Mouse (Mus musculus): ENCODE data around the gene Stat5b. TPM values are rescaled to one million over a fixed set of nuclear protein-coding genes. Genes with fewer than 3 reads are reported as not detected.

Gene Stat5b
- polyA plus RNA-seq, 1 experiment, result 178 TPM

DNA sequence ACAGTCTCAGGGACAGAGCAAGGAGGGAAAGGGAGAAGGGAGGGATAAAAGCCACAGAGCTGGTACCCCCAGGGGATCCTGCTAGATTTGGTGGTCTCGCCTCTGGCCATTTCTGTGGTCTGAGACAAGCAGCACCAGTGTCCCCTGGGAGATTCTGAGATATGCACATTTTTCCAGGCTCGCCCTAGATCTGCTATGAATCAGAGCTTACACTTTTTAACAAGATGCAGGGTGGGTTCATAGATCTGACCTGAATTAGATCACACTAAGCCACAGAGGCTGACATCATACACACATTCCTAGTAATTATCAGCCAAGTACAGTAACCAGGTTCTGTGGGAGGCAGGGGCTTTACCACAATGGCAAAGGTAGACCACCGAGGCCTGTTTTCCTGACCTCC is 60.8 kb downstream of the Stat5b start:
- Histone ChIP-seq H3K4me1 (replicated peaks; ENCODE audit: control insufficient read depth, insufficient read depth, low read length) (no peaks in the 10 kb centered on the region), H3K27ac (ENCODE audit: control insufficient read depth, insufficient read depth, low read length) (no peak overlapping the region), H3K4me3 (ENCODE audit: control insufficient read depth, insufficient read depth, low read length) (no peak overlapping the region), H3K36me3 (ENCODE audit: control insufficient read depth, insufficient read depth, low read length) (peaks cover 98% of the 10 kb centered on the region), H3K27me3 (ENCODE audit: control insufficient read depth, insufficient read depth, low read length) (no peaks in the 10 kb centered on the region)
- 94% methylated on average over 3 of the region's 3 CpGs for WGBS
- TF ChIP-seq CTCF (IDR thresholded peaks at IDR 0.05; ENCODE audit: borderline replicate concordance, control insufficient read depth, extremely low read depth, insufficient read depth, low read length, poor library complexity), result no peak
- no peak for TF ChIP-seq POLR2A (IDR thresholded peaks at IDR 0.05; ENCODE audit: control insufficient read depth, extremely low read depth, insufficient read depth, low read length, poor library complexity)
- no peak for DNase-seq

GRCm38 (mm10) chr11:100785774-100786173 is 64.8 kb downstream of the Stat5b start:
- TF ChIP-seq CTCF (IDR thresholded peaks at IDR 0.05; ENCODE audit: borderline replicate concordance, control insufficient read depth, extremely low read depth, insufficient read depth, low read length, poor library complexity) (no peak), POLR2A (IDR thresholded peaks at IDR 0.05; ENCODE audit: control insufficient read depth, extremely low read depth, insufficient read depth, low read length, poor library complexity) (no peak)
- peaks cover 98% of the 10 kb centered on the region for H3K36me3 ChIP-seq (ENCODE audit: control insufficient read depth, insufficient read depth, low read length)
- no peak overlapping the region for H3K27ac ChIP-seq (ENCODE audit: control insufficient read depth, insufficient read depth, low read length)
- H3K4me3 ChIP-seq (ENCODE audit: control insufficient read depth, insufficient read depth, low read length), result no peak overlapping the region
- H3K27me3 ChIP-seq (ENCODE audit: control insufficient read depth, insufficient read depth, low read length), result no peaks in the 10 kb centered on the region
- H3K4me1 ChIP-seq (replicated peaks; ENCODE audit: control insufficient read depth, insufficient read depth, low read length), result no peaks in the 10 kb centered on the region
- WGBS, result 98% methylated on average over 2 of the region's 2 CpGs
- DNase-seq, result no peak

GRCm38 (mm10) chr11:100784286-100784685 is 66.2 kb downstream of the Stat5b start:
- TF ChIP-seq POLR2A (IDR thresholded peaks at IDR 0.05; ENCODE audit: control insufficient read depth, extremely low read depth, insufficient read depth, low read length, poor library complexity), result no peak
- TF ChIP-seq CTCF (IDR thresholded peaks at IDR 0.05; ENCODE audit: borderline replicate concordance, control insufficient read depth, extremely low read depth, insufficient read depth, low read length, poor library complexity), result no peak
- peaks cover 98% of the 10 kb centered on the region for H3K36me3 ChIP-seq (ENCODE audit: control insufficient read depth, insufficient read depth, low read length)
- H3K4me1 ChIP-seq (replicated peaks; ENCODE audit: control insufficient read depth, insufficient read depth, low read length), result no peaks in the 10 kb centered on the region
- no peaks in the 10 kb centered on the region for H3K27me3 ChIP-seq (ENCODE audit: control insufficient read depth, insufficient read depth, low read length)
- DNase-seq, result no peak
- 92% methylated on average over 8 of the region's 8 CpGs for whole genome bisulfite sequencing
- H3K27ac ChIP-seq (ENCODE audit: control insufficient read depth, insufficient read depth, low read length), result no peak overlapping the region
- no peak overlapping the region for H3K4me3 ChIP-seq (ENCODE audit: control insufficient read depth, insufficient read depth, low read length)

DNA sequence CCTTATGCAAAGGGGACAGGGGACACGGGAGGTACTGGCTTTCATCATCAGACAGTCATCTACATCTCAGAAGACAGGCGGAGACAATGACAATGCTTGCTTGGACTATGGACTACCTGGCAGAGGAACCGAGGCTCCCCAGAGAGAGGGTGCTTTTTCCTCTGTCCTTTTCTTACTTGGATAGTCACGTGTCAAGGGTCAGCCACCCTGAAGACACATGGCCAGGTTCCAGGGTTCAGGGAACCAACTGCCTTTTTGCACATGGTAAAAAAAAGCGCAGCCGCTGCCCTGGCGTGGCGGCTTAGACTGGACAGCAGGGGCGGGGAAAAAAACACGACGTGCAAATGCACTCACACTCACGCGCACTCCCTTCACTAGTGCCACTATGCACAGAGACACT is 68.0 kb downstream of the Stat5b start:
- H3K27me3 ChIP-seq (ENCODE audit: control insufficient read depth, insufficient read depth, low read length), result no peaks in the 10 kb centered on the region
- no peak for DNase-seq
- WGBS, result 96% methylated on average over 13 of the region's 13 CpGs
- no peak overlapping the region for H3K4me3 ChIP-seq (ENCODE audit: control insufficient read depth, insufficient read depth, low read length)
- H3K27ac ChIP-seq (ENCODE audit: control insufficient read depth, insufficient read depth, low read length), result no peak overlapping the region
- no peaks in the 10 kb centered on the region for H3K4me1 ChIP-seq (replicated peaks; ENCODE audit: control insufficient read depth, insufficient read depth, low read length)
- TF ChIP-seq CTCF (IDR thresholded peaks at IDR 0.05; ENCODE audit: borderline replicate concordance, control insufficient read depth, extremely low read depth, insufficient read depth, low read length, poor library complexity) (no peak), POLR2A (IDR thresholded peaks at IDR 0.05; ENCODE audit: control insufficient read depth, extremely low read depth, insufficient read depth, low read length, poor library complexity) (no peak)
- H3K36me3 ChIP-seq (ENCODE audit: control insufficient read depth, insufficient read depth, low read length), result peaks cover 88% of the 10 kb centered on the region

DNA sequence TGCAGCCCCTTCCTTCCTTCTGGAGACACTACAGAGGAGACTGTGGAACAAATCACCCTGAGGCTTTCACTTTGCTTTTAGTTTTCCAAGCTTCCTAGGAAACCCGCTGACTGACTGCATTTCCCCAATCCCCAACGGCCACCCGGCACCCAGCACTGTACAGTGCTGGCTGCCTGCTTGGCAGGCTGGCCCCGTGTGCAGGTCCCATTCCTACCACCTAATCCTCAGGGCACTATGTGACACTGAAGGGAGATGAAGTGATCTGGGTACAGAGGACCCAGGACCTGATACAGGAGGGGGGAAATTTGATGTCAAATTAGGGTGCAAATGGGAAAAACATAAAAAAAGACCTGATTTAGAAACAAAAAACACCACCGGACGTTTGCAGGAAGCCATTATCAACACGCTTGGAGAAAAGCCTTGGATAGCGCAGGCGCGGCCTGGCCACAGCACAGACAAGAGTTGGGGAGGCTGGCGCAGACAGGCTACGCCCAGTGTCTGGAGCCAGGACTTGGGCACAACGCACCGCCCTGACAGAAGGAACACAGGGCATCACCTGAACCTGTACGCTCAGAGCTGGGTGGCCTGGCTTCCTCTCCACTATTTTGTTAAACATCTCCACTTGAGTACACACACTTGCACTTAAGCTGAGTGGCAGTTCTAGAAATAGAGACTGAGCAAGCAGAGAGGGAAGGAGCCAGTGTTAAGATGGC is 68.6 kb downstream of the Stat5b start:
- Histone ChIP-seq H3K36me3 (ENCODE audit: control insufficient read depth, insufficient read depth, low read length) (peaks cover 82% of the 10 kb centered on the region), H3K4me3 (ENCODE audit: control insufficient read depth, insufficient read depth, low read length) (no peak overlapping the region), H3K4me1 (replicated peaks; ENCODE audit: control insufficient read depth, insufficient read depth, low read length) (no peaks in the 10 kb centered on the region), H3K27ac (ENCODE audit: control insufficient read depth, insufficient read depth, low read length) (no peak overlapping the region), H3K27me3 (ENCODE audit: control insufficient read depth, insufficient read depth, low read length) (no peaks in the 10 kb centered on the region)
- 96% methylated on average over 15 of the region's 15 CpGs for WGBS
- DNase-seq, result no peak
- no peak for TF ChIP-seq POLR2A (IDR thresholded peaks at IDR 0.05; ENCODE audit: control insufficient read depth, extremely low read depth, insufficient read depth, low read length, poor library complexity)
- TF ChIP-seq CTCF (IDR thresholded peaks at IDR 0.05; ENCODE audit: borderline replicate concordance, control insufficient read depth, extremely low read depth, insufficient read depth, low read length, poor library complexity), result no peak

DNA sequence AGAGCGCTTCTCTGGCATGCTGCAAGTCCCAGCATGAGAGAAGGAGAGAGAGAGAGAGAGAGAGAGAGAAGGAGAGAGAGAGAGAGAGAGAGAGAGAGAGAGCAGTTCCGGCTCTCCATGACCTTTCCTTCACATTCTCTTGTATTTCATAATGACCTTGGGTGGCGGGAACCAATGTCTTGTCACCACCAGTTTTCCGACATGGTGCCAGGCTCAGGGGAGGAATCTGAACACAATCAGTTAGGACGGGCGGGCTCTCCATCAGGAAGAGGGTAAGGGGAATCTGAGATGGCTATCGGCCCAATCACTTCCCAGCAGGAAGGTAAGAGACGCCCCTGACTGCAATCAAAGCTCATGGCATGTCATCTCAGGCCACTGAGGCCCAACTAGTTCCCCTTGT is 70.3 kb downstream of the Stat5b start:
- Histone ChIP-seq H3K27me3 (ENCODE audit: control insufficient read depth, insufficient read depth, low read length) (no peaks in the 10 kb centered on the region), H3K27ac (ENCODE audit: control insufficient read depth, insufficient read depth, low read length) (no peak overlapping the region), H3K4me1 (replicated peaks; ENCODE audit: control insufficient read depth, insufficient read depth, low read length) (no peaks in the 10 kb centered on the region), H3K36me3 (ENCODE audit: control insufficient read depth, insufficient read depth, low read length) (peaks cover 65% of the 10 kb centered on the region), H3K4me3 (ENCODE audit: control insufficient read depth, insufficient read depth, low read length) (no peak overlapping the region)
- no peak for DNase-seq
- TF ChIP-seq CTCF (IDR thresholded peaks at IDR 0.05; ENCODE audit: borderline replicate concordance, control insufficient read depth, extremely low read depth, insufficient read depth, low read length, poor library complexity), result no peak
- TF ChIP-seq POLR2A (IDR thresholded peaks at IDR 0.05; ENCODE audit: control insufficient read depth, extremely low read depth, insufficient read depth, low read length, poor library complexity), result no peak
- WGBS, result 95% methylated on average over 8 of the region's 8 CpGs
